Mouse (Mus musculus) adrenal gland, postnatal 4 days (tissue): Measurements from ENCODE around the gene Adcy2. TPM values are rescaled to one million over a fixed set of nuclear protein-coding genes. Genes with fewer than 3 reads are reported as not detected.

Source experiments
- DNase-seq, 2 experiments: peaks; one replicate each; pipeline ENCODE4 v3.0.0; 2021 to 2022; ENCODE audit warnings: low spot score in 2 of 2, mixed read lengths in 2 of 2
- total RNA-seq, 2 experiments: library from RNA; stranded (reverse); gene quantifications; 2 replicates each; pipeline ENCODE4 v1.2.3; 2021

The Adcy2 gene
- total RNA-seq, 2 experiments from 2014 or later, result 3.2 to 3.3 TPM

DNA sequence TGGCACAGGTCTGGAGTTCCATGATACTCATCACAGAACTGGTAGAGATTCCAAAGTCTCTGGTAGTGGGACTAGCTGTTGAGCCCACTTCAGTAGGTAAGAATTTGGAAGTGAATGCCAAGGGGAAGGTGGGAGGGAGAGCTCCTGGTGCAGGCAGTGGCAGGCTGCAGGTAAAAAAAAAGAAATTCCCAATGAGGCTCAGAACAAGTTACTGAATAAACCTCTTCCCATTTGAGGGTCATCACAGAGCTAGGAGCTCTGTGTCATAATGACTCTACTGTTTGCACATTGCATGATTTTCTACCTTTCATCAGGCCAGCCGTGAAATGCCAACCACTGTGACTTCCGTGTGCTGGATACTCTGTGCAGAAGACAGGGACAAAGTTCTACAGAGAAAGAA is 314.4 kb downstream of the Adcy2 start:
- DNase-seq, result no peak

DNA sequence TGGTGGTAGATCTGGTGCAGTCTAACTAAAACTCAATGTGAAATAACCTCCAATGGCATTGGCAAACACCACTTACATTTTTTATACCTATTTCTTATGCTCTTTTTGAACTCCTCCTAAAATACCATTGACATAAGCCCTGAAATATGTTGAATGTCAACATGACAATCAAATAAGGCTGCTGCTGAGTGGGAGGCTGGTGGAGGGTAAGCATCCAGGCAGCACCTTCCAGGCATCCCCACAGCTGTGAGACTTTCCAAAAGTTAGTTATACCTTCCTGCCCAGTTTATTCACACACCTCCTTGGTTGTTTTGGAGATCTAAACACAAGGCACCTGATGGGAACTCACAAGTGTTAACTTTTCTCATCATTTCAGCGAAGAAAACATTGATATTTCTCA is 318.9 kb downstream of the Adcy2 start:
- no peak for DNase-seq

DNA sequence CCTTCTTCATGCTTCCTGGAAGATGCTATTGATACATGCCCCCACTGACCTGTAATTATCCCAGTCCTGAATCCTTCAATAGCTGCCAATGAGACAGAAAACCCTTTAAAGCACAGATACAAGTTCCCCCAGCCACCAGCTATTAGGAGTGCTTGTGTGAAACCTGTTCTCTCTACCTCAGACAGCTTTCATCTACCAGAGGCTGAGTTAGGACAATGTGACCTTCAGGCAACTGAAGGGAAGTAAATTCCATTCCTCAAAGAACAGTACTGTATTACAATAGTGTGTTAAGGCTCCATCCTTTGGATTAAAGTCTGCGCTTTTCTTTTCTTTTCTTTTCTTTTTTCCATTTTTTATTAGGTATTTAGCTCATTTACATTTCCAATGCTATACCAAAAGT is 356.6 kb downstream of the Adcy2 start:
- DNase-seq, result no peak

DNA sequence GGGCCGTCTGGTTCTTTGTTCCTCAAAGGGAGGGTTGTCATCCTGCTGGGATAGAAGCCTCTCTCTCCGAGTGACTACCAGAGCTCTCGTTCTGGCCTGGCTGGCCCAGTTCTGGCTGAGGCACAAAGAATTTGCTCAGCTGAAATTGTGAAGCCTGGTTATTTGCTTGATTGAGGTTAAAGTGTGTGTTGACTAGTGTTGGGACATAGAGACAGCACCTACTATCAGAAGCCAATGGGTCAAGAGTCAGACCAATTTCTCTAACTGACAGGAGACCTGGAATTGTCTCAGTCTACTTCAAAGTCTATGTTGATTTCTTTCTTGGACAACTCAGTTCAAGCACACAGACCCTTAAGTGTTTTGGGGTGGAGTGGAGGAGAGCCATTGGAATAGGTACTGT is 372.3 kb downstream of the Adcy2 start:
- no peak for DNase-seq

DNA sequence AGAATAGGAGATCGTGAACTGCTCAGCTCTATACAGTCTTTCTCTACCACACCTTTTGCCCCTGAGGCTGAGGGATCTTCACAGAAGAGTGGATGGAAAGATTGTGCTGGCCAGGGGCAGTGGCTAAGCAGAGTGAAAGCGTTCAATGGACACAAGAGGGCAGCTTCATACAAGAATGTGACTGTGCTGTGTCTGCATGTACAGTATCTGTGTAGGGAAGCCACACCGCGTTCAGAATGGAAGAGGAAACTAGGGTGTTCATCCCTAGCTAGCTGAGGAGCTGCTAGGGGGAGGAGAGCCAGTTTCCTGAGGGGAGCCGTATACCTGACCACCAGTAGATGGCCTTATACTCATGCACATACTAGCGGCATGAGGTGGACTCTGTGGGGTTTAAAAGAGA is 376.5 kb downstream of the Adcy2 start:
- no peak for DNase-seq

DNA sequence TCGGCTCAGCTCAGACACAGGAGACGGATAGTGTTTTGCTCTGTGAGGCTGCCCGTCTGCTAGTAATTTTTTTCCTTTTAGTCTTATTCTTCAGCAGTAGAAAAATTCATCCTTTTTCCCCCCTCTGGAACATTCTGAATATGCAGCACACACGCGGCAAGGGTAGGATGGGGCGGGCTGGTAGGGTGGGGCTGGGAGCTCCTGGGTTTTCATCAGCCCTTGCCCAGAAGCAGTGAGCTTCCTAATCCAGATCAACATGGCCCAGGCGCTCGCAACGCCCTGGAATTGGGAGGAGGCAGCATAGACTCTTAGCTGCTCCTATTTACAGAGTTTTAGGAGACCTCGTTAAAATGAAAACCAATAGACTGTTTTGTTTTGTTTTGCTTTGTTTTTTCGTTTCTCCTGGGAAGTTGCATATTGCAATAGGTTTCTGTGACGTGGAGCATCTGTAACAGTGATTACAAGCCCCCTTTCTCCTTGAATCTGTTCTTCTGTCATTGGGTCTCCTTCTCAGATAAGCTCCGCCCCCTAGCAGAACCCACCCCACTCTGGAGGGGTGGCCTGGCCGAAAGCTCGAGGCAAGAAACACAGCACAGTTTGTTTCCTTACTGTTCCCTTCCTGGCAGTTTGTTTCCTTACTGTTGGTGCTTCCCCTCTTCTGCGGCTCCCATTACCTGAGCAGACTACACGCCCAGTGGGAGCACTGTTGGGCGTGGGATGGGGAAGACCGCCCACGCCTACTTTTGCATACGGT is 391.5 kb downstream of the Adcy2 start:
- DNase-seq, result no peak

DNA sequence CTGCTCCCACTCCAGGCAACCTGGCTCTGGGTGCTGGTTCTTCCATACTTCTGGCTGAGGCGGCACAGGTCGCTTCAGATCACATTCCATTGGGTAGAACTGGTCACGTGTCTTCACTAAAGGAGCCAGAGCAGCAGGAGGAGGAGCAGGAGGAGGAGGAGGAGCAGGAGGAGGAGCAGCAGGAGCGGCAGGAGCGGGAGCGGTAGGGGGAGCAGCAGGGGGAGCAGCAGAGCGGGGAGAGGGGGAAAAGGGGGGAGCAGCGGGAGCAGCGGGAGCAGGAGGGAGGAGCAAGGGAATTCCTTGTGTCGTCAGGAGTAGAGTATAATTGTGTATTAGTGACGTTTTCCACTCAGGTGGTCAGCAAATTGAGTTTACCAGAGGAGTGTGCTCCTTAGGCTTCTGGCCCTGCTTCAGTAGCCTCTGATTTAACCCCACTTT is 393.6 kb downstream of the Adcy2 start:
- DNase-seq, result no peak

DNA sequence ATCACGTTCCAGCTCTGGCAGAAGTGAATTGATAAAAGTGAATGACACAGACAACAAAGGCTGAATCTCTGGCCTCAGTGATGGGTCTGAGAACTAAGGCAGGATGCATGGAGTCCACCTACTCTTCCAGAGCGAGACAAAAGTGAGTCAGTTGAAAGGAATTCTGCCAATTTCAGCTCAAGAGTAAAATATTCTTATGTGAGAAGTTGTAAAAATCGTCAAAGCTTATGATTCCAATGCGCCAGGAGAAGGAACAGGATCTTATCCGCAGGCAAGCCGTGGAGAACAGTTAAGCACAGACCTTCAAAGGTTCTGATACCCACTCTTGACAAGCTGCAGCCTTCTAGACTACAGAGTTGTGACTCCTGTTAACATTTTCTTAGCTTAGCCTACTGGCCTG is 396.3 kb downstream of the Adcy2 start:
- no peak for DNase-seq

DNA sequence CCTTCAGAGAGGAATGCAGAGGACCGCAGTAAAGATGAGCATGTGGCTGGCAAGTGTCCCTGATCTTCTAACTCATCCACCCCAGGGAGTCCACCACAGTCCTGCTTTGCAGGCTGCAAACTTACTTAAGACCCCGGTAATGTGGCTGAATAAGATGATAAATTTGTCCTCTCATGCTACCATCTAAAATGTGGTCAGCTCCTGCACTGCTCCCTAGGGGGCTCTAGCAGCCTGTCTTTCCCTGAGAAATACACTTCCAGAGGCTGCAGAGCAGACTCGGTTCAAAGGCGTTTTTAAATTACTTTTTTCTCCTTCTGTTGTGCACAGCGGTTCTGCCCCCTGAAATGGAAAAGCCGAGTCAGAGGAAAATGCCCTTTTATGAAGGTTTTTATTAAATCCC is 398.2 kb downstream of the Adcy2 start:
- DNase-seq, result no peak

DNA sequence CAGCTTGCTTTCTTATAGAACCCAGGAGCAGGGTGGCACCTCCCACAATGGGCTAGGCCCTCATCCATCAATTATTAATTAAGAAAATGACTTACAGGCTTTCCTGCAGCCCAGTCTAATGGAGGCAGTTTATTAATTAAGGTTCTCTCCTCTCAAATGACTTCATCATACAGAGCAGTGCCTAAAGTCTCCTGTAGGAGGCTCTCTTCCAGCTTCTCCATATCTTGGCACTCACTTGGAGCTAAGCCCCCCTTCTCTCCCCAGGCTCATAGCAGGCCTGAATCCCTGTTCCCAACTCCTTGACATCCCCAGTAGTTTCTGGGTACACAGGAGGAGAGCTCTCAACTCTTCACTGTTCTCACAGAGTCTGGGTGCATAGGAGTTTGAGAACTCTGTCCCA is 400.4 kb downstream of the Adcy2 start:
- no peak for DNase-seq

DNA sequence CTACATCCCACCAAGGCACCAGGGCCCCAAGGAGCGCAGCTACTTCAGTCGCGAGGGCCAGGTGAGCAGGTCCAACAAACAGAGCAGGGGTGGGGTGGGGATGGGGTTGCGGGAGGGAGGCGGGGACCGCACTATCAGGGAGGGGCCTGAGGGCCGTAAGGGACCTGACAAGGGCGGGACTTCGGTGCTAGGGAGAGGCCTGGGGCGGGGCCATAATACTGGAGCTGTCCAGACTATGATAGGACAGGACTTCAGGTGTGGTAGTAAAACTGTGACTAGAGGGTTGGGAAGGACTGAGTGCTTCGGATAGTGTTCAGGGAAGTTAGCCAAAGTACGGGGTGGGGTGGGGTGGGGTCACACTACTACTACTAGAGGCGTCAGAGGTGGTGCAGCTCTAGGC is 401.7 kb downstream of the Adcy2 start:
- no peak for DNase-seq

DNA sequence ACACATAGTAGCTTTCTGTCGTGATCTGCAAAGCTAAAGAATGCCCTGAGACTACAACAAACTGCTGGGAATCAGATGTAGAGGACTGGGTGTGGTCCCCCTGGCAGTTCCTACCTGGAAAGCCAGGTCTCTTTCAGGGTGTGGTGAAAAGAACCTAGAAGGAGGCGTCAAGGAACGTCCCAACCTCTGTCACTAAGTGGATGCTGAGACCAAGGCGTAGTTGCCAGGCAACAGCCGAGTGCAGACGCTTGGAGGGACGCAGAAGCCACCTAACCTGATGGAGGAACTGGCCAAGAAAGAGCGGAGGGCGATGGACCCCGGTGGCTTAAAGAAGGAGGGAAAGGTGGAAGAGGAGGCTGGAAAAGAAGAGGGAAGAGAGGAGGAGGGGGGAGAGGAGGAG is 402.1 kb downstream of the Adcy2 start, which contains the start of gene 1700001L19Rik:
1700001L19Rik (plus strand) TSS at position 223 of the 400 bp plus-strand sequence.
- DNase-seq, result no peak

DNA sequence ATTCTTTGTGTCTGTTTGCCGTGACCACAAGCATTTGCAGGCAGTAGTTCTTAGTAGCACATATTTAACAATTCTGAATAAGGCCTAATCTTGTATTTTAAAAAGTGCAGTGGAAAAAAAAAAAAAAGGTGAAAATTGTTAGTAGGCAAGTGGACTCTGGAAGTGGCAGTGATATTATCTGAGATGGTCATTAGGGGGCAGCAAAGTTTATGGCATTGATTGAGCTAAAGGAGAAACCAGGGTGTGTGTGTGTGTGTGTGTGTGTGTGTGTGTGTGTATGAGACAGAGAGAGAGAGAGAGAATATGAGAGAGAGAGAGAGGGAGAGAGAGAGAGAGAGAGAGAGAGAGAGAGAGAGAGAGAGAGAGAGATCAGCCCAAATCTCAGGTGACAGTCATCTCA is 405.5 kb downstream of the Adcy2 start:
- no peak for DNase-seq

DNA sequence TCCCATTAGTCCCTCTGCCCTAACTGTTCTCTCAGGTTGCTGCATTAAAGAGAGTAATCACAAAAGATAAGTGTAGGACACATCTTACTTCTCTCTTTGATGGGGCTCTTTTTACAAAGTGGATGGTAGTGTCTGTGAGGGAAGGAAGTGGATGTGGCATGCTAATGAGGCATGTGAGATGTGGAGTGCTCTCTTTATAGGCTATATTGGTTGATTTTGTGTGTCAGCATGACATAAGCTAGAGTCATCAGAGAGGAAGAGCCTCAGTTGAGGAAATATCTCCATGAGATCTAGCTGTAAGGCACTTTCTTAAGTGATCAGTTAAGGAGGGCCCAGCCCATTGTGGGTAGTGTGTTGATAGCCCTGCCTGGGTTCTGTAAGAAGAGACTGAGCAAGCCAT is 411.0 kb downstream of the Adcy2 start:
- DNase-seq, result no peak

DNA sequence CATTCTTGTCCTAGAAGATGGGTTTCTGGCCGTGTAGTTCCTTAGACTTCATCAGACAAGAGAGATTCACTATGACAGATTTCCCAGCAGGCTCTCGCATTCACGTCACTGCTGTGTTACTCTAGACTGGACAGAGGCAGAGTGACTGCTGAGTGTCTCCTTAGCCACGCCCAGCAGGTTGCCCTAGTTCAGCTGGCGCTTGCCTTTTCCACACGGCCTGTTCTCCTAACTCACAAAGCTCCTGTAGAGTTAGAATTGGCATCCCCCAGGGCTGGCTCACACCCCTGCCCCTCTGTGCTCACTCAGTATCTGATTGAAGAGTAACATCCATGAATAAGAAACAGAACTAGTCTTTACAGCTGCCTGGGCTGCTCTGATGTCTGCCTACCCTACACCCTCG is 413.9 kb downstream of the Adcy2 start:
- no peak for DNase-seq

DNA sequence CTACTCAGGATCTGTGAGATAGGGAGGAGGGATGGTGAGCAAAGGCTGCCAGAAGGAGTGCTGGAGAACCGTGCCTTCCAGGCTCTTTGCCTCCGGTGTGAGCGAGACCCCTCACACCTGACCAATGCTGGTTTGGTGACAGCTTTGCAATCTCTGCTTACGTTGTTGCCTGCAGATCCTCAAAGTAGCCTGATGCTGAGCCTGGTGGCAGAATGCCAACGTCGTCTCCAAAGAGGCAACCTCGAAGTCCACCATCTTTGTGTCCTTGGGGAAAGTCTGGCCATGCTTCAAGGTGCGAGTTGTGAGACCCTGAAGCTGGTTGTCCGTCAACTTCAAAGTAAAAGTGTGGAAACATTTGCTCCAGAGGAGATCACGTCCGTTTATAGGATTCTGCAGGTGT is 415.4 kb downstream of the Adcy2 start:
- no peak for DNase-seq

DNA sequence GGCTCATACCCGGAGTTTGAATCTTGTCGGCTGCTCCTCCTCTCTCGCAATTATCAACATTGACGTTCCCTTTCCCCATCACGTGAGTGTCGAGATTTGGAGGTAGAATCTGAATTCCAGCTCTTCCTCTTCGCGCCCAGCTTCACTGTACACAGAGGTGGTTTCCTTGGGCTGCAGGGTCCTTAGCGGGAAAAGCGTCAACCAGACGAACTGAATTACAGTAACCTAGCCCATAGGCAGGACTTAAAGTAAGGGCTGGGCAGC is 416.9 kb downstream of the Adcy2 start:
- DNase-seq, result no peak

DNA sequence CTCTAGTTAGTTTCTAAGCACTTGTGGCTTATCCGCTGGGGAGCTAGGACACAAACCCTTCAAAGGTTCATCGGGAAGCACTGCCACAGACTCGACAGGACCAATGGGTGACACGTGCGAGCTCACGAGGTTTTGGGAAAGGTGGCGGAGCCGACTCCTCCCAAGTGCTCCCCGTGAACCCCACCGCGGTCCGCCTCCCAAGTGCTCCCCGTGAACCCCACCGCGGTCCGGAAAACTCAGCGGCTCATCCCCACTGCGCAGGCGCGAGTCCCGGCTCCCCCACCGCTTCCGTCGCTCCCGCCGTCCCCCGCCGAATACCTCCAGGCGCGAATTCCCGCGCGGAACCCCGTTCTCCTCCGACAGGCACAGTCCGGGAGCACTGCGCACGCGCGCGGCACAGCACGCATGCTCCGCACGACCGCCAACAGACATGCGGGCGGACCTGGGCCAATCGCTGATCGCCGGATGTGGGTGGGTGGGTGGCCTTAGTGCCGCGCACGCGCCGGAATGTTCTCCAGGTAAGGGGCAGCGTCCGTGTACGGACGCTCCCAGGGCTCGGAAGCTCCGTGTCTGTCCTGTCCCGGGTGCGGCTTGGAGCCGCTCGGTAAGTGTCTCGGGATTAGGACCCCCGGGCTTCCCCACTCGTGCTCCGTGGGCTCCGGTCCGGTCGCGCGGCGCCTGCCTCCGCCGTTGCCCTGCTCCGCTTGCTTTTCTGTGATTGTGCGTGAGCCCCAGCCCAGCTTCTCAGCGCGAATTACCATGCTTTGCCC is 417.4 kb downstream of the Adcy2 start, which contains the start of the genes Mtrr and Fastkd3:
Mtrr (minus strand) TSS at position 403 of the 770 bp plus-strand sequence.
Fastkd3 (plus strand) TSS at position 488 of the 770 bp plus-strand sequence.
- DNase-seq, result peak; percentile 98

DNA sequence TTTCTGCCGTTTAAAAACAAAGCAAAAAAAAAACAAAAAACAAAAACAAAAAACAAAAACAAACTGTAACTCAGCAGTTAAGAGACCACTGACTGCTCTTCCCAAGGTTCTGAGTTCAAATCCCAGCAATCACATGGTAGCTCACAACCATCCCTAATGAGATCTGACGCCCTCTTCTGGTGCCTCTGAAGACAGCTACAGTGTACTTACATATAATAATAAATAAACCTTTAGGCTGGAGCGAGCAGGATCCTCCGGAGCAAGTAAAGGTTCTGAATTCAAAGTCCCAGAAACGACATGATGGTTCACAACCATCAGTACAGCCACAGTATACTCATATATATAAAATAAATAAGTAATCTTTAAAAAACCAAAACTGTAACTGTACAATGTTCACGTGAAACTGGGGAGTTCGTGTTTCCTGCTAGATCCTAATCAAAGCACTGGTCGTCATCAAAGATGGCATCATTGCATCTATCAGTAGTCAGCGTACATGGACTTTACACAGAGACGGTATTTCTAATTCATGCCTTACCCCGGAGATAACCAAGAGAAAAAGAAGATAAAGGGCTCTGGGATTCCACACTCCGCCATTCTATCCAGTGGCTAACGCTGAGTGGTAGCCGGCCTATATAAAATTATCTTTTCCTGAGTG is 418.1 kb downstream of the Adcy2 start:
- DNase-seq, result no peak

DNA sequence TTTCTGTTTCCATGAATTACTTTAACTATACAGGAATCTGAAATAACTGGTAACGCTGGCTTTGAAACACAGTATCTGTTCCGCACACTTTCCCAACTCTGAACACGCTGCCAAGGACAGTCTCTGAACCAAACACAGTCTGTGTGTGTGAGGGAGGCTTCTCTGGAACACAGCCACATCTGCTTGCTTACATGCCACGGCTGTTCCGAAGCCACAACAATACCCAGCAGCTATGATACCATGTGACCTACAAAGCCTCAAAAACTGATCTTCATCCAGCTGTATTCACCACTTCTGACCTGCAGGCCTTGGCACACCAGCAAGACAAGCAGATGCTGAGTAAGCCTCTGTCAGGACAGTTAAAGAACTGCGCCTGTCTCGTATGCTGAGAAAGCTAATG is 421.4 kb downstream of the Adcy2 start:
- DNase-seq, result no peak

DNA sequence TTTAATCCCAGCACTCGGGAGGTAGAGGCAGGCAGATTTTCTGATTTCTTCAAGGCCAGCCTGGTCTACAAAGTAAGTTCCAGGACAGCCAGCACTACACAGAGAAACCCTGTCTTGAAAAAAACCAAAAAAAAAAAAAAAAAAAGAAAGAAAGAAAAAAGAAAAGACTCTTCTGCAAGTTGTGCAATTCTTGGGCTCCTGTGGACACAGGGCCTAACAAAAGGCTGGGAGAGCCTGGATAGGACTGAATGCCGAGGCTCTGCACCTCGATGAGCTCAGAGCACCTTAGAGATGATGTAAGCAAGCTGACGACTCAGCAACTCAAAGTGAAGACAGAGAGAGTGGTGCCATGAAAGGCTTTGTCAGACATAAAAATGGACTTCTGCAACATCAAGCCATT is 424.9 kb downstream of the Adcy2 start:
- no peak for DNase-seq
